Mouse (Mus musculus) retina, postnatal 7 days (tissue): Measurements from ENCODE around the gene Arl15.

Source experiments
- DNase-seq: peaks from one replicate; pipeline ENCODE4 v3.0.0-alpha.2; 2012; ENCODE audit warnings: low read depth, low spot score

Gene Arl15

GRCm38 (mm10) chr13:113800246-113800645 lies 5.9 kb downstream of the Arl15 start:
- no peak for DNase-seq

- DNase-seq: no peak
Measured at GRCm38 (mm10) chr13:113802571-113802970, 8.3 kb downstream of the Arl15 start.

GRCm38 (mm10) chr13:113811141-113811540 lies 16.8 kb downstream of the Arl15 start:
- DNase-seq: no peak

- no peak for DNase-seq
Measured at GRCm38 (mm10) chr13:113811910-113812592, 17.7 kb downstream of the Arl15 start.

- no peak for DNase-seq
Measured at GRCm38 (mm10) chr13:113812593-113812975, 18.3 kb downstream of the Arl15 start.

- no peak for DNase-seq
Measured at GRCm38 (mm10) chr13:113814121-113814520, 19.8 kb downstream of the Arl15 start.

GRCm38 (mm10) chr13:113815697-113816420 lies 21.6 kb downstream of the Arl15 start:
- no peak for DNase-seq

- no peak for DNase-seq
Measured at GRCm38 (mm10) chr13:113816421-113816810, 22.1 kb downstream of the Arl15 start.

GRCm38 (mm10) chr13:113819006-113819405 lies 24.7 kb downstream of the Arl15 start:
- DNase-seq: no peak

- DNase-seq: no peak
Measured at GRCm38 (mm10) chr13:113820176-113820575, 25.9 kb downstream of the Arl15 start.

- DNase-seq: no peak
Measured at GRCm38 (mm10) chr13:113821891-113822290, 27.6 kb downstream of the Arl15 start.

GRCm38 (mm10) chr13:113824027-113824426 lies 29.7 kb downstream of the Arl15 start:
- DNase-seq: no peak

- no peak for DNase-seq
Measured at GRCm38 (mm10) chr13:113828633-113829032, 34.3 kb downstream of the Arl15 start.

GRCm38 (mm10) chr13:113829079-113829478 lies 34.8 kb downstream of the Arl15 start:
- no peak for DNase-seq

- DNase-seq: no peak
Measured at GRCm38 (mm10) chr13:113830805-113831204, 36.5 kb downstream of the Arl15 start.

- DNase-seq: no peak
Measured at GRCm38 (mm10) chr13:113832947-113833346, 38.6 kb downstream of the Arl15 start.

- no peak for DNase-seq
Measured at GRCm38 (mm10) chr13:113835921-113836320, 41.6 kb downstream of the Arl15 start.

GRCm38 (mm10) chr13:113838601-113839576 lies 44.6 kb downstream of the Arl15 start:
- DNase-seq: no peak

- DNase-seq: no peak
Measured at GRCm38 (mm10) chr13:113840421-113840820, 46.1 kb downstream of the Arl15 start.

GRCm38 (mm10) chr13:113842411-113843309 lies 48.4 kb downstream of the Arl15 start:
- DNase-seq: no peak

- no peak for DNase-seq
Measured at GRCm38 (mm10) chr13:113843310-113843649, 49.0 kb downstream of the Arl15 start.
